Mouse (Mus musculus) forebrain, embryonic 11.5 days (tissue): ENCODE data around the gene Samd7. TPM values are rescaled to one million over a fixed set of nuclear protein-coding genes. Genes with fewer than 3 reads are reported as not detected.
A peak's percentile ranks its signal among the peaks of the same experiment; 100 is the strongest.
"Not testable (repeated sequence)": the region's sequence is repeated elsewhere in the genome, so short reads cannot be mapped to it uniquely, and the experiment has no call there.

ENCODE experiments used
- ATAC-seq: fragments of 200-750 bp; cut with Nextera tagmentation; replicated peaks from 2 replicates; pipeline ENCODE4 v1.8.0; 2017; ENCODE audit warnings: moderate TSS enrichment; ENCODE audit not compliant: low FRiP score
- DNase-seq: peaks from one replicate; pipeline ENCODE4 v3.0.0-alpha.2; 2017; ENCODE audit warnings: low spot score
- H3K27ac ChIP-seq: fragments of 300-500 bp; sonication (generic); 2 replicates; pipeline ENCODE4 v1.5.1; 2014; ENCODE audit warnings: low read depth, low read length
- H3K27me3 ChIP-seq: fragments of 300-500 bp; sonication (generic); 2 replicates; pipeline ENCODE4 v1.6.1; 2014; ENCODE audit warnings: mild to moderate bottlenecking, low read length, mixed read lengths; ENCODE audit not compliant: control insufficient read depth, insufficient read depth
- H3K36me3 ChIP-seq: fragments of 300-500 bp; sonication (generic); 2 replicates; pipeline ENCODE4 v1.6.1; 2014; ENCODE audit warnings: mild to moderate bottlenecking, low read length, moderate library complexity, mixed read lengths; ENCODE audit not compliant: control insufficient read depth, insufficient read depth
- H3K4me1 ChIP-seq: fragments of 300-500 bp; sonication (generic); replicated peaks from 2 replicates; pipeline ENCODE4 v1.6.1; 2014; ENCODE audit warnings: low read length, mixed read lengths; ENCODE audit not compliant: control insufficient read depth, insufficient read depth
- H3K4me2 ChIP-seq: fragments of 300-500 bp; sonication (generic); 2 replicates; pipeline ENCODE4 v1.6.1; 2014; ENCODE audit warnings: low read depth, mild to moderate bottlenecking, low read length, moderate library complexity, mixed read lengths; ENCODE audit not compliant: severe bottlenecking
- H3K4me3 ChIP-seq: fragments of 300-500 bp; sonication (generic); 2 replicates; pipeline ENCODE4 v1.5.1; 2014; ENCODE audit warnings: low read depth, low read length
- H3K9ac ChIP-seq: fragments of 300-500 bp; sonication (generic); 2 replicates; pipeline ENCODE4 v1.6.1; 2014; ENCODE audit warnings: low read length
- H3K9me3 ChIP-seq: fragments of 300-500 bp; sonication (generic); 2 replicates; pipeline ENCODE4 v1.6.1; 2016; ENCODE audit warnings: low read length, mixed read lengths; ENCODE audit not compliant: control insufficient read depth
- WGBS: fragments of 180-500 bp; shearing (Covaris S2); extraction: QIAGEN DNeasy Blood & Tissue Kit; methylation state at CpG from one replicate; pipeline ENCODE4 v1.1.7; 2014; 5-methylcytosine and 5-hydroxymethylcytosine counted together
- polyA plus RNA-seq: library from polyadenylated mRNA; unstranded; fragments of >200 nt; fragmentation: Nextera tagmentation; extraction: Ambion mirVana; gene quantifications from 2 replicates; pipeline ENCODE4 v1.2.1, GENCODE M21; 2014

Samd7 gene
- polyA plus RNA-seq = not detected in 2 replicates

DNA sequence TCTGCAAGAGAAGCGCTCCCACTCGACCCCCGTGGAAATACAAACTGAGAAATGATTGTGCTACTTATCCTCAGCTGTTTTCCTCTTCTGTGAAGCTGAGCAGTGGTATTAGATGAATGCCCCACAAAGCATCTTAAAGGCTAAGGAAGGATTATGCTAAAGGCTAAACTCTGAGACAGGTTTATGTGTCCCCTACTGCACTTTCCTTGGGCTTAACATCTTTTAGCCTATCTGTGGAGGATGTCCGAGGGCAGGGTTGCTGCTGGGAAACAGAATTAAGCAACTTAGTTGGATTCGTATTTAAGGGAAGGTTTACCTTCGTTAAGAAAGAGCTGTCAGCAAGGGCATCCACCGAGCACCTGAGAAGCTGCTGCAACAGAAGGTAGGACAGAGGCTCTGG lies at the start of gene Samd7:
Gene Samd7 (plus strand): TSS at position 288 of the 400 bp plus-strand sequence.
- WGBS = 79% methylated on average over 7 of the region's 7 CpGs
- Histone ChIP-seq H3K4me2 (no peak within 1 kb of the TSS), H3K27ac (no peak within 1 kb of the TSS), H3K9me3 (no peaks in the 10 kb centered on the region), H3K4me3 (no peak within 1 kb of the TSS), H3K36me3 (no peaks in the 10 kb centered on the region), H3K4me1 (no peaks in the 10 kb centered on the region), H3K9ac (no peak within 1 kb of the TSS), H3K27me3 (no peaks in the 10 kb centered on the region)
- DNase-seq (no peak), ATAC-seq (no peak)

DNA sequence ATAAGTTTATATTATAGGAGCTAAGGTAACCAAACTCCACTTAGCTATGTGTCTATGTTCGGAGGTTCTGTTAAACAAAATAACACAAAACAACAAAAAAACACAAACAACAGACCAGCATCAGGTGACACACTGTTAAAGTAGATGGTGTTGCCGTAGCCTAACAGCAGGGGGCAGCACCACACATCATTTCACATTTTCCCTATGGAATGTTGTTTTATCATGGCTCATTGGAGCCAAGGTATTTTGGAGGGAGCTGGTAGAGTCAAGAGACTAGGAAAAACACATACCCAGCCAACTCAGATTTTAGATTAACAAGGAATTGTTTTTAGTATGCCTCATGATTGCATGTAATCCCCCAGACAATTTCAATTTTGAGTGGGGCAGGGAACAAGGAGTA lies 49.7 kb upstream of the Samd7 start:
- Histone ChIP-seq H3K27me3 (no peaks in the 10 kb centered on the region), H3K4me2 (no peak overlapping the region), H3K9me3 (no peaks in the 10 kb centered on the region), H3K4me1 (no peaks in the 10 kb centered on the region), H3K4me3 (no peak overlapping the region), H3K9ac (no peak overlapping the region), H3K27ac (no peak overlapping the region), H3K36me3 (no peaks in the 10 kb centered on the region)
- 14% methylated on average over 2 of the region's 2 CpGs for WGBS
- ATAC-seq = no peak; the same call in 1 of the 2 replicates
- peak; percentile 84 for DNase-seq

GRCm38 (mm10) chr3:30697891-30698290 lies 48.2 kb upstream of the Samd7 start:
- DNase-seq = no peak
- H3K9me3 ChIP-seq = no peaks in the 10 kb centered on the region
- 83% methylated on average over 4 of the region's 4 CpGs for WGBS

GRCm38 (mm10) chr3:30699711-30700505 lies 46.2 kb upstream of the Samd7 start, which contains the start of gene Lrrc31:
Gene Lrrc31, minus strand, starts transcription at chr3:30699843.
- H3K9ac ChIP-seq, H3K4me3 ChIP-seq, ATAC-seq, H3K36me3 ChIP-seq, H3K4me2 ChIP-seq, H3K9me3 ChIP-seq, H3K27ac ChIP-seq, H3K27me3 ChIP-seq, H3K4me1 ChIP-seq, DNase-seq: not testable (repeated sequence)
- WGBS = 85% methylated on average over 6 of the region's 6 CpGs

More at GRCm38 (mm10) chr3:30697891-30698290, 48.2 kb upstream of the Samd7 start:
- H3K4me1 ChIP-seq = no peaks in the 10 kb centered on the region
- no peak overlapping the region for H3K9ac ChIP-seq
- H3K27ac ChIP-seq = no peak overlapping the region
- H3K36me3 ChIP-seq = no peaks in the 10 kb centered on the region
- no peak for ATAC-seq
- H3K4me2 ChIP-seq = no peak overlapping the region
- H3K27me3 ChIP-seq = no peaks in the 10 kb centered on the region
- H3K4me3 ChIP-seq = no peak overlapping the region

- Histone ChIP-seq H3K27me3 (no peaks in the 10 kb centered on the region), H3K9me3 (no peaks in the 10 kb centered on the region), H3K4me3 (no peak overlapping the region), H3K36me3 (no peaks in the 10 kb centered on the region), H3K4me2 (no peak overlapping the region), H3K9ac (no peak overlapping the region), H3K27ac (no peak overlapping the region), H3K4me1 (no peaks in the 10 kb centered on the region)
- ATAC-seq (no peak), DNase-seq (no peak)
- 81% methylated on average over 3 of the region's 3 CpGs for WGBS
These were observed 40.1 kb upstream of the Samd7 start for GRCm38 (mm10) chr3:30705977-30706376.

- H3K9ac ChIP-seq = no peak overlapping the region
- no peak for DNase-seq
- 88% methylated on average over 4 of the region's 4 CpGs for WGBS
- ATAC-seq = no peak
- no peak overlapping the region for H3K27ac ChIP-seq
- no peak overlapping the region for H3K4me2 ChIP-seq
- H3K36me3 ChIP-seq = no peaks in the 10 kb centered on the region
- no peaks in the 10 kb centered on the region for H3K27me3 ChIP-seq
- H3K4me3 ChIP-seq = no peak overlapping the region
- no peaks in the 10 kb centered on the region for H3K4me1 ChIP-seq
- H3K9me3 ChIP-seq = no peaks in the 10 kb centered on the region
These were observed 39.3 kb upstream of the Samd7 start for GRCm38 (mm10) chr3:30706614-30707276.

GRCm38 (mm10) chr3:30710191-30710590 lies 35.9 kb upstream of the Samd7 start:
- Histone ChIP-seq H3K27me3 (no peaks in the 10 kb centered on the region), H3K4me3 (no peak overlapping the region), H3K27ac (no peak overlapping the region), H3K9ac (no peak overlapping the region), H3K4me1 (no peaks in the 10 kb centered on the region), H3K9me3 (no peaks in the 10 kb centered on the region), H3K36me3 (no peaks in the 10 kb centered on the region), H3K4me2 (no peak overlapping the region)
- DNase-seq (no peak), ATAC-seq (no peak)
- 84% methylated on average over 6 of the region's 6 CpGs for WGBS

DNA sequence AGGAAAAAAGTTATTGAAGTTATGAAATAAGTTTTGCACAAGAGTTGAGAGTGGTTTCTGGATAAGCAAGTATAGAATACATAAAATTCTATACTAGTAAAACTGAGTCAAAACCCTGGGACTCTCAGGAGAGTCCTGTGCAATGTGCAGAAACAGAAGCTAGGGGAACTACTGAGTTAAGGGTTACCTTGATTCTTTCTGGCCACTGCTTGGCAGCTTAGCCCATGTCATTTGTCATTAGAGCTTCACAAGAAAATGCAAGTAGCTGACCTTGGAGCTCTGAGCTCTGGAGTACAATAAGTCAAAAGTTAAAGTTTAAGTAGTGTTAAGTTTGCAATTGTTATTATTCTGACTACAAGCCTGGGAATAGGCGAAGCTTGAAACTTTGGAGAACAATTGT lies 32.8 kb upstream of the Samd7 start:
- H3K27me3 ChIP-seq = no peaks in the 10 kb centered on the region
- H3K27ac ChIP-seq = no peak overlapping the region
- no peaks in the 10 kb centered on the region for H3K36me3 ChIP-seq
- H3K9ac ChIP-seq = no peak overlapping the region
- no peak overlapping the region for H3K4me2 ChIP-seq
- H3K9me3 ChIP-seq = no peaks in the 10 kb centered on the region
- no peak overlapping the region for H3K4me3 ChIP-seq
- 95% methylated on average over 1 of the region's 1 CpGs for WGBS
- no peaks in the 10 kb centered on the region for H3K4me1 ChIP-seq
- no peak for ATAC-seq
- no peak for DNase-seq
